Mouse (Mus musculus) midbrain, embryonic 15.5 days (tissue): ENCODE measurements around the gene Pdha2. TPM values are rescaled to one million over a fixed set of nuclear protein-coding genes. Genes with fewer than 3 reads are reported as not detected.

Experiments
- ATAC-seq: fragments of 200-750 bp; cut with Nextera tagmentation; replicated peaks from 2 replicates; pipeline ENCODE4 v1.8.0; 2017; ENCODE audit warnings: moderate TSS enrichment
- H3K27ac ChIP-seq: fragments of 300-500 bp; sonication (generic); 2 replicates; pipeline ENCODE4 v1.5.1; 2015; ENCODE audit warnings: mild to moderate bottlenecking, inconsistent platforms
- H3K27me3 ChIP-seq: fragments of 300-500 bp; sonication (generic); replicated peaks from 2 replicates; pipeline ENCODE4 v1.6.1; 2015; ENCODE audit warnings: inconsistent platforms
- H3K36me3 ChIP-seq: fragments of 300-500 bp; sonication (generic); replicated peaks from 2 replicates; pipeline ENCODE4 v1.6.1; 2015; ENCODE audit warnings: inconsistent platforms
- H3K4me1 ChIP-seq: fragments of 300-500 bp; sonication (generic); 2 replicates; pipeline ENCODE4 v1.6.1; 2015; ENCODE audit warnings: inconsistent platforms
- H3K4me2 ChIP-seq: fragments of 300-500 bp; sonication (generic); 2 replicates; pipeline ENCODE4 v1.6.1; 2015; ENCODE audit warnings: inconsistent platforms, mild to moderate bottlenecking, moderate library complexity
- H3K4me3 ChIP-seq: fragments of 300-500 bp; sonication (generic); 2 replicates; pipeline ENCODE4 v1.5.1; 2015; ENCODE audit warnings: mild to moderate bottlenecking, inconsistent platforms
- H3K9ac ChIP-seq: fragments of 300-500 bp; sonication (generic); 2 replicates; pipeline ENCODE4 v1.6.1; 2015; ENCODE audit warnings: mild to moderate bottlenecking, inconsistent platforms
- H3K9me3 ChIP-seq: fragments of 300-500 bp; sonication (generic); 2 replicates; pipeline ENCODE4 v1.6.1; 2016; ENCODE audit warnings: inconsistent platforms
- WGBS: fragments of 180-500 bp; shearing (Covaris S2); methylation state at CpG from one replicate; pipeline ENCODE4 v1.1.7; 2015; ENCODE audit warnings: mixed read lengths; 5-methylcytosine and 5-hydroxymethylcytosine counted together
- polyA plus RNA-seq: library from polyadenylated mRNA; unstranded; fragments of >200 nt; fragmentation: Nextera tagmentation; extraction: Ambion mirVana; gene quantifications from 2 replicates; pipeline ENCODE4 v1.2.1, GENCODE M21; 2015

The Pdha2 gene
- polyA plus RNA-seq, 1 experiment from 2014 or later = not detected

- Histone ChIP-seq H3K9ac (no peak overlapping the region), H3K36me3 (no peaks in the 10 kb centered on the region), H3K4me1 (no peaks in the 10 kb centered on the region), H3K4me2 (no peak overlapping the region), H3K27ac (no peak overlapping the region), H3K27me3 (no peaks in the 10 kb centered on the region), H3K9me3 (no peaks in the 10 kb centered on the region), H3K4me3 (no peak overlapping the region)
- 79% methylated on average over 2 of the region's 2 CpGs for WGBS
- no peak for ATAC-seq
These were observed 10.4 kb downstream of the Pdha2 start for GRCm38 (mm10) chr3:141201766-141202165.

- Histone ChIP-seq H3K4me2 (no peak overlapping the region), H3K9me3 (no peaks in the 10 kb centered on the region), H3K27me3 (no peaks in the 10 kb centered on the region), H3K9ac (no peak overlapping the region), H3K36me3 (no peaks in the 10 kb centered on the region), H3K27ac (no peak overlapping the region), H3K4me1 (no peaks in the 10 kb centered on the region), H3K4me3 (no peak overlapping the region)
- WGBS = 64% methylated on average over 4 of the region's 4 CpGs
- no peak for ATAC-seq
These were observed 14.8 kb downstream of the Pdha2 start for GRCm38 (mm10) chr3:141197308-141197861.

GRCm38 (mm10) chr3:141191653-141192052 lies 20.5 kb downstream of the Pdha2 start:
- H3K36me3 ChIP-seq = no peaks in the 10 kb centered on the region
- WGBS = 74% methylated on average over 3 of the region's 3 CpGs
- no peaks in the 10 kb centered on the region for H3K9me3 ChIP-seq
- H3K27me3 ChIP-seq = no peaks in the 10 kb centered on the region
- H3K4me1 ChIP-seq = no peaks in the 10 kb centered on the region
- no peak overlapping the region for H3K4me2 ChIP-seq
- ATAC-seq = no peak
- H3K9ac ChIP-seq = no peak overlapping the region
- no peak overlapping the region for H3K4me3 ChIP-seq
- no peak overlapping the region for H3K27ac ChIP-seq

- Histone ChIP-seq H3K9ac (no peak overlapping the region), H3K4me1 (no peaks in the 10 kb centered on the region), H3K36me3 (no peaks in the 10 kb centered on the region), H3K27me3 (no peaks in the 10 kb centered on the region), H3K4me2 (no peak overlapping the region), H3K9me3 (no peaks in the 10 kb centered on the region), H3K4me3 (no peak overlapping the region), H3K27ac (no peak overlapping the region)
- WGBS = 60% methylated on average over 4 of the region's 4 CpGs
- ATAC-seq = no peak
These were observed 21.7 kb downstream of the Pdha2 start for GRCm38 (mm10) chr3:141190429-141190828.

GRCm38 (mm10) chr3:141160986-141161385 lies 51.2 kb downstream of the Pdha2 start:
- Histone ChIP-seq H3K4me2 (no peak overlapping the region), H3K27ac (no peak overlapping the region), H3K9ac (no peak overlapping the region), H3K9me3 (no peaks in the 10 kb centered on the region), H3K4me3 (no peak overlapping the region), H3K36me3 (no peaks in the 10 kb centered on the region), H3K27me3 (no peaks in the 10 kb centered on the region), H3K4me1 (no peaks in the 10 kb centered on the region)
- ATAC-seq = no peak
